Mouse (Mus musculus) monocyte, adult 5-6 weeks (primary cell): Measurements from ENCODE around the gene Gpr84. TPM values are rescaled to one million over a fixed set of nuclear protein-coding genes. Genes with fewer than 3 reads are reported as not detected.

Experiments used
- ATAC-seq: fragments of 153-309, 156-312 bp; replicated peaks from 2 replicates; pipeline ENCODE4 v1.8.0; 2017; ENCODE audit warnings: mild to moderate bottlenecking; ENCODE audit not compliant: low TSS enrichment, insufficient number of reproducible peaks, severe bottlenecking, poor library complexity, low FRiP score
- total RNA-seq: library from RNA; stranded (forward); fragments of 200-1000, 200-491, 200-594 nt; gene quantifications from 3 replicates; pipeline ENCODE4 v1.2.3, GENCODE M21; 2017

Gpr84 gene
- total RNA-seq, 1 experiment from 2014 or later = 1.2 TPM

DNA sequence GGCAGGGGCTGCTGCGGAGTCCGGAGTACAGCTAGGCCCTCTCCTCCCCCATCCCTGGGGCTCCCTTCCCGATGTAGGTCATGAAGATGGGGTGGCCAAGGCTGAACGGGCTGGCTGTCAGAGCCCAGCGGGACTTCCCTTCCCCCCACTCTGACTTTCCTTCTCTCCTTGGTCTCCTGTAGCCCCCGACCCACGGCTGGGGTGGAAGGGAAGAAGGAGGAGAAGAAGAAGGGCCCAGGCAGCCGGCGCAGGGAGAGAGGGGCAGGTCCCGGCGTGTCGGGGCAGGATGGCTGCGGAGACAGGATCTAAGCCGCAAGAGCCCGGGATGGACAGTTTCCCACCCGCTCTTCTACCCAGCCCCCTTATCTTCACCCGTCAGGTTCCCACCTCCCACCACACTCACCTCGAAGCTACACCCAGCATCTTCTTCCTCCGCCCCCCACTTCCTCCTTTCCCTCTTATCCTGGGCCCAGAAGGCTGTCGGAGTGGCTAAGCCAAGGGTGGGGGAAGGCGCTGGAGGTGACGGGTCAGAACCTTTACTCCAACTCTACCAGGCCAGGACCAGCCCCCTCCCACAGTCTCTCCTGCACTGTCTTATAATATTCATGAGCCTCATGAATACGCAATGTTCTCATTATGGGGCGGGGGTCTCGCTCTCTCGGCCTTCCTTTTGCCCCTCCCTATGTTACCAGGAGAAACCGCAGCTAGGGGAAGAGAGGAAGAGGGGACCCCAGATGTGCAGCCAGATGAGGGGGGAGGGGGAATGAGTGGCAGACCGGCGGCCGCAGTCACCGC lies 29.0 kb upstream of the Gpr84 start:
- no peak for ATAC-seq

DNA sequence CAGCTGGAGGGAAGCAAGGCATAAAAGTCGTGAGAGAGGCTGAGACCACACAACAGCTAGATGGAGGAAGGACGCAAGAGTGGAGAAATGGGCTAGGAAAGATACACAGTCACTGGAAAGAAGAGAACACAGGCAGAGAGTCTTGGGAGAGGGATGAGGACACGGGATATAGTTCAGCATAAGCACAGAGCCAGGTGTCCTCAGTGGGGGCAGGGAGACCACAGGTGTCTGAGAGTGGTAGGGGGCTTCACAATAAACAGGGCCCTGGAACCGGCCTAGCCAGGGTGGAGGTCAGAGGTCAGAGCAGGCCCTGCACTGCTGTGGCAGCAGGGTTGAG lies 28.4 kb upstream of the Gpr84 start:
- ATAC-seq = no peak

DNA sequence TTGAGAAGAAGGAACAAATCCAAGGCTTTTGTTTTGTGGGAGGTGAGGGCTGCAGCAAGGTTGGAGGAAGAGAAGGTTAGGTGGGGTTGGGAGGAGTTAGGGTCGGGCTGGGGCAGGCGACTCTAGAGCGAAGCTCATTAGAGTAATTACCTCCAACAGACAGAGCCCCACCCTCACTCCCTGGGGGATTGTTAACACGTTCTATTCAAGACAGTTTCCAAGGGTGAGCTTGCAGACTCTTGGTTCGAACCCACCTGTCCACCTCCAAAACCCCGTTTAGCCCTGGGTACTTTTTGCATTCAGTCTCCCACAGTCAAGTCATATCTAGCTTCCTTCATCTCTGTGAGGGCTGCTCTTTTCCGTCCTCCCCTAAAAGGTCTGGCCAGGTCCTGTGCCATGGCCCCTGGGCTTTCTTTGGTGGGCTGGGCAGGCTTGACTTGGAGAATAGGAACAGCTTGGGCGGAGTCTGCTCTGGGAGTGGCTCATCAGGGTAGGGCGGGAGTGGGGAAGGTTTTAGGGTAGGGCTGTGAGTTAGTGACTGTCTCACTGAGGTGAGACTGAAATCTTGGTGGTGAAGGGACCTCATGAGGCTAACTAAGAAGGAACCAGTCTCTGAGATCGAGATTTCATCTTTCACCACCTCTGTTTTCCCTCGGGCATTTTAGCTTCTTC lies 26.7 kb upstream of the Gpr84 start:
- no peak for ATAC-seq

DNA sequence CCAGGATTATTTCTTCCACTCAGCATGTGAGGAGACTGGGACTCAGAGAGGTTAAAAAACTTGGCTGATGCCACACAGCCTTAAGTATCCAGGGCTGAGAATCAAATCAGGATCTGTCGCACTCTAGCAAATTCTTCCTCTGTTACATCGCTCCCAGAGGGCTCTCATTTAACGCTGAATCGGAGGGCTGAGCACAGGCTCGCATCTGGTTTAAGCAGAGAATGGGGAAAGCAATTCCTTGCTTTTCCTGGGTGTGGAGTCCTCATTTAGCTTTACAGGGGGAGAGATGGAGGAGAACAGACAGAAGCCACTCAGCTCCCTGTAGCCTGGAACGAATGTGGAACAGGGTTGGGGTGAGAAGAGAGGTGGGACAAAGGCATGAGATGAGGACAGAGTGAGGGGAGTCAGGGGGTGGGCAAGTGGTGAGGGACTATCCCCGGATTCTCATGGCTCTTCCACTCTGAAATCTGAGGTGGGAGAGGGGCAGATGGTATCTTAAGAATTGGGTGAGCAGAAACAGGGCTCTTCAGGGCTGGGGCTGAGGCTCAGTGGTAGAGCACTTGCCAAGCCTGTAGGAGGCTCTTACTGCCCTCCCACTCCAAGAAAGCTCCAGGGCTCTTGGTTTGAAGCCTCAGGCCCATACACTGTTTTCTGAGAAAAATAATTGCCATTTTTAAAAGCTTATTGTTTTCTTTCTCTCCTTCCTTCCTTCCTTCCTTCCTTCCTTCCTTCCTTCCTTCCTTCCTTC lies 25.2 kb upstream of the Gpr84 start:
- no peak for ATAC-seq

DNA sequence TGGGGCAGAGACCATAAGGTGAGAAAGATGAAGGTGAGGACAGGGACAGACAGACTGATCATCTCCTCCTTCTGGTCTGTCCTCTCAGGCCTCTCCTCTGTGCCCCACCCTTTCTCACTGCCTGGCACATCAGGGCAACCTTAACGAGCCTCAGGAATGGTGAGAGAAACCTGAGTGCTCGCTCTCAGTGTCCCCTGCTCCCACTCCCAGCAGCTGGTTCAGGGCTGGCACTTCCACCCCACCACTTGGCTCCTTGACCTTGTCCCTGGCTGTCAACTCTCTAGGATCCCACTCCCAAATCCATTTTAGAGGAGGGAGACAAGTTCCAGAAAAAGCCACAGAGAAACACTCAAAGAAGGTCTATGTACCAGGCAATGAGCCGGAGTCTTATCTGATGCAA lies 24.6 kb upstream of the Gpr84 start:
- ATAC-seq = no peak

DNA sequence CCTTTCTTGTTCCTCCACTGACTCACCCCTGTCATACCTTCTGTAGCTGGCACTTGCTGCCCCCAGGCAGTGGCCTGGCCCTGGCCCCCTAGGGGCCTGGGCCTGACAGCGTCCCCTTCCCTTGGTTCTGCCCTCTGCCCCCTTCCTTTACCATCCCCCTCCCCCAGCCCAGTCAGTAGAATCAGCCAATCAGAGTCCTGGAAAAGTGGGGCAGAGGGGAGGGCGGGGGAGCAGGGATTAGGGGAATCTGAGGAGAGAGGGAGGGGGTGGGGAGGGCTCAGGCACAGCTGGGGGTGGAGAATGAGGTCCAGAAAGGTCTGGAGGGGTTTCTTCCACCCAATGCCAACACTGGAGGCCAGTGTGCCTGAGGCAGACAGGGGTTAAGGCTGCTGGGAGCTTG lies 23.8 kb upstream of the Gpr84 start:
- ATAC-seq = no peak

DNA sequence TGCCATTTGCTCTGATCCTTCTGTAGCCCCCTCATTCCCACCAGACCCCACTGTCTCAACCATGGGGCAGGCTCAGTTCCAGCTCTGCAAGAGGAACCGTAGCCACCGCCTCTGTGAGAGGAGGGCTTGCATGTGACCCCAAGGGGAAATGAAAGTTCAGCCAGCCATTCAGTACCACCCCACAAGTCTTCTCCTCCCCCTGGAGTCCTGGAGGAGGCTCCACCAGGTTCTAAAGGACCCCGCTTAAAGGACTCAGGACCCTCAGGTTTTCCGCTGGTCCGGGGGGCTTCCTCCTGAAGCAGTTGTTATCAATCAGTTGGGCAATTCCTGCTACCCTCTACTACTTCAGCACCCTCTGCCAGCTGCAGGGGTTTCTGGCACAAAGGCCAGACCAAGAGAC lies 23.3 kb upstream of the Gpr84 start:
- peak; percentile 79 for ATAC-seq

DNA sequence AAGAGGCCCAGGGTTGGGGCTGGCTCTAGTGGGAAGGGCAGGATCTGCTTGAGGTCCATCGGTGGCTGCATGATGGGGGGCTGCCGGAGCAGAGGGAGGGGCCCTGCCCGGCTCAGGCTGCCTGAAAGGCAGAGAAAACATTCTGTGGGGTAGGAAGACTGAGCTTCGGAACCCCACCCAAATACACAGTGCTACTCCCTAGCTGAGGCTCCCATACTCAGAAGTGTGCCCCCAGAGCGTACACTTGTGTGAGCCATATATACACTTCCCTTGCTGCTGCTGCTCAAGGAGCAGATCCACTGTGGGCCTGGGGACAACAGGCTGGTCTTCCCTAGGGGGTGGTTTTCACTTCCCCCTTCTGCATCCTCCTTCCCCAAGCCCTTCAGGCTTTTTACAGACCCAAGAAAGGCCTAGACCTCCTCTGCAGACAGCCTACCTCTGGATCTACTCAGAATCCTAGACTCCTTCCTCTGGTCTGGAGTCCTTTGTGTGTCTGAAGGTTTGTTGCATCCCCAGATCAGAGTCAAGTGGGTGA lies 22.7 kb upstream of the Gpr84 start:
- peak; percentile 56 for ATAC-seq

DNA sequence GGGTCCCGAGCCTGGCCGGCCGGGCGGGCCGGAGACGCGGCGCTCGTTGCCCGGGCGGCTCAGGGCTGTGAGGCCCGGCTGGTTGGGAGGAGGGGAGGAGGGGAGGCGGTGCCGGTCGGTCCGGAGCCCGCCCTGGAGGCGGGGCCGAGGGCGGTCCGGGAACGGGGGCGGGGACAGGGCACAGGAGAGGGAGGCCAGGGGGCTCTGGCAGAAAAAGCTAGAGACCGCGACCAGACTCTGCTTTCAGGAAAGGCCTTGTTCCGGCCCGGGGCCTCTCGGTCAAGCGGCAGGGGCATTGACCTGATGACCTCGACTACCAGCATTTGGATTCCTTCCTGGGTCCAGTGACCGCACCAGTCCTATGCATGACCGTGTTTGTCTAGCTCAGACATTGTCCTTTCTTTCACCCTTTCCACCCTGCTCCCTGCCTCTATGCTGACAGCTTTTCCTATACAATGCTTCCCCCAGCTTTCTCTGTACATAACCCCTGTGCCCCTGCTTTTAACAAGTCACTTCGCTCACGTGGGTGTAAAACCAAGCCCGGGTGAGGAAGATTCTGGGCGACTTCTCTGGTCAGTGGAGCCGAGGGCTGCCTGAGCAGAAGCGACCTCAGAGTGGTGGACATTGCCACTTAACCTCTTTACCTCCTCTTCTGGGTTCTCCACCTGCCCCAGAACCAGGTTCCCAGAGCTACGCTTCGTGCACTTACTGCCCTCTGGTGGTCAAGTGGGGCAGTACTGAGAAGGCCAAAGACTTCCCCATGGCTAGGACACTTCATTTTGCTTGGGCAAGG lies 13.2 kb upstream of the Gpr84 start:
- ATAC-seq = peak; percentile 76

DNA sequence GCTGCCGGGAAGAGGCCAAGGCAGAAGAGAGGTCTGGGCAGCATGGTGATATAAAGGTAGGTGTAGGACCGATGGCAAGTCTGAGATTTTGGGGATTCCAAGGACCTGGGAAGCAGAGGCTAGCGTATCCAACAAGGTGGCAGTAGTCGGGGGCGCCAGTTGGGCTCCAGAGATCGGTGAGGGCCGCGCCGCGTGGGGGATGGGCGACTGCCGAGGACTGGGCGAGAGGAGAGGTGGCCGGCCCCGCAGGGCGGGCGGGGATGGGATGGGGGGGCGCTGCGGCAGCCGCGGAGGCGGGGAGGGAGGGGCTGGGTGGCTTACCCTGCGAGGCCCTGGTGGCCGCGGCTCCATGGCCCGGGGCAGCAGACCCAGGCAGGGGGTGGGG lies 12.7 kb upstream of the Gpr84 start:
- ATAC-seq = no peak

DNA sequence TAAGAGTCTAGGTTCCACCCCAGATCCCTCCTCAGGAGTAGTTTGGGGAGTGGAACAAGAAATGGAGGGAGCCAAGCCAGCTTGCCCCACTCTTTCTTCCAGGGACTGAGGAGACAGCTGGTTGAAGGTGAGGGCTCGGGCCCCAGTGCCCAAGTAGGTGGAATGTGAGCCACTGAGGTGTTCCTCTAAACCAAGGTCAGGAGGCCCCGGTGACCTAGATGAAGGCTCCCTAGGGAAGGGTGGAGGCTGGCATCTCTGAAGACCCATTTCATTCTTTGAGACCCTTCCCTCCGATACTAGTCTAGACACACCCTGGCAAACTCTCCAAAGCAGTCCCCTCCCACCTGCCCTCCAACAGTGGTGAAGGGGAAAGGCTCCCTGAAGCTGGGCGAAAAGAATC lies 12.0 kb upstream of the Gpr84 start:
- no peak for ATAC-seq

DNA sequence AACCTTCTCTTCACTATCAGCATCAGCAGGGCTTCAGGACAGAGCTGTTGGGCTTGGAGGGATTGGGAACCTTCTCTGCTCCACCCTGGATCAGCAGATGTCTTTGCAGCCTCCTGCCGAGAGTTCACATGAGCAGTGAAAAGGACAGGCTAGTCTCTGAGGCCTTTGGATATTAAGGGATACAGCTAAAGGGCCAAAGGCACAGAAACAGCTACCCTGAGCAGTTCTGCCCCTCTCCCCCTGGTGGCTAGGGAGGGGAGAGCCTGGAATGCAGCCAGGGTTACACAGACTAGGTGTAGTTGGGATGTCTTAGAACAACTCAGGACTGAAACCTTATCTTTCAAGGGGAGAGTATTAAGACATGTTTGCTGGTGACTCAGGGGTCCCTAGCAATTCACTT lies 10.7 kb upstream of the Gpr84 start:
- no peak for ATAC-seq

DNA sequence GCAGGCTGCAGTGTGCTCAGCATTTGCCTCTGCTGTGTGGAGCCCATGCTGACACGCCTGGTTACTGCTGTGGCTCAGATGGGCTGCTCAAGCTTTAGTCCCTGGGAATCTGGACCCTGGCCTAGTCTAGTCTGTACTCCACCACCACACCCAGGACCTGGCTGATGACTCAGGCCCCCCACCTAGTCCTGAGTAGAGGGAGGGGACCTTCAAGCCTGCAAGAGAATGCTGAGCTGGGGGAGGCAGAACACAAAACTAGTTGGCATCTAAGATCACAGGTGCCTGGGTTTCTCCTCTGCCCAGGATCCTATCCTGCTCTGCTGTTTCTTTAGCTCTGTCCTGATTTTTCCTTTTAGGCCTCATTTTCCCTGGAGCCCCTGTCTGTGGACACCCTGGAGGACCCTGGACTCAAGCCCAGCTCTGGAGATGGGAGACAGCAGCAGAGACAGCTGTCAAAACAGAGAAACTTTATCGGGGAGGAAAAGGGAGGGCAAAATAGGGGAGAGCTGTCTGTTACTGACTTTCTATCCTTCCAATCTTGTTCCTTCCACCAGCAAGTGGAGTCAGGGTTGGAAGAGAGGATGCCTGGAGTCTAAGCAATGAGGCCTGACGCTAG lies 7.9 kb upstream of the Gpr84 start:
- ATAC-seq = no peak

DNA sequence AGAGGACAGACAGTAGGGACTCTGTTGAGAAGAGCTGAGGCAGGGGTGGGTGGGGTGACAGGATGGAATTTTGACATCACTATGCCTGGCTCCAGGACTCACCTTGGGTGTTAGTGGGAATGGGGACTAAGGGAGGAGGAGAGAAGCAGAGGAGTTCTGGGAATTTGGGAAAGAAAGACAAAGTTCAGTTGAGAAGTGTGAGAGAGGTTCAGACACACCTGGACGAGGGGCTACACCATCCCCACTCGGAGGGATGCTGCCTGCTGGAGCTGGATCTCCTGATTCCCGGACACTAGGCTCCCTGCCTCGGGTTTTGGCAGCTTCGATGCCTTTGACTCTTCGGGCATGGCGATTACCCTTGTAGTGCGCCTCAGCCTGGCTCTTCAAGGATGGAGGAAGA lies 7.3 kb upstream of the Gpr84 start:
- no peak for ATAC-seq

DNA sequence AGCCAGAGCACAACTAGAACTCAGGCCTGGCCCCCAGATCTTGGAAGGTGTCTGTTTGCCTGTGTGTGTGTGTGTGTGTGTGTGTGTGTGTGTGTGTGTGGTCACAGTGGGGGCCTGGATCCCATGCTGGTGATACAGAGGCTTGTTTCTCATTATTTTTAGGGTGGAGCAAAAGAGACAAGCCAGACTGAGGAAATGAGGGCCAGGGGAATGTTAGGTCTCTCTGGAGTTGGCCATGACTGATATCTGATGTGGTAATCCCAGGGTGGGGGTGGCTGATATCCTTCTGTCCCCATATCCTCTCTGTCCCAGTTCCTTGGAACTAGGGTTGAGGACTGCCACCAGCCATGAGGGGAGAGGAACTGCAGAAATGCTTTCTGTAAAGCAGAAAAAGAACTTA lies 6.7 kb upstream of the Gpr84 start:
- ATAC-seq = no peak

DNA sequence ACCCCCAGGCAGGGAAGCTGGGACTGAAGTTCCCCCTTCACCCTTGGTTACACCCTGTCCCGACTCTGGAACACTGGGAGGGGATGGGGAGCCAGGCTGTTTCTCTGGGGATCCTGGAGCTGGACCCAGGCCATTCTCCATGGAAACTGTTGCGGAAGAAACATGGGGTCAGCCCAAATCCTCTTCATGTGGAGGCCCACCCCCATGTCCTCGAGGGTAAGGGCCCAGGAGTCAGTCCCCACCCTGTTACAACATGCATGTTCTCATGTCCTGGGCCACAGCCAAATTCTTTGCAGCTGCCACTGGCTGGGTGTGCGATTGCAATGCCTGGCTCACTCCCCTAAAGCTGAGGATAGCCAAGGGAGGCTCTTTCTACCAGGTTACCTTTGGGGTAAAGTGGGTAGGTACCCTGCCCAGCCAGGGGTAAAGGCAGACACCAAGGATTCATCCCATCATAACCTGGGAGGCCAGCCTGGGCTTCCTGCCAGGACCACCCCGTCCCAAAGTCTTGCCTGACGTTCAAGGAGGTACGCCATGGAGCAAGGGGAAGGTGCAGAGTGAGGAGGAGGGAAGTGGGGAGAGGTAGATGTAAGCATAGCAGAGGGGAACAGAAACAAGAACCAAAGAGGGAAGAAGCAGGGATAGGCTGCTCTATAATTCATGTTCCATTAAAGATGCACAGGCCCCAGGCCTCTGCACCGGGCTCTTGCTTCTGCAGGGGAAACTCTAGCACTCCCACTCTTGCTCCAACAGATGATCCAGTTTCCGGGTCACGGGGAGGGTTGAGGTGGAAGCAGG lies 5.8 kb upstream of the Gpr84 start:
- peak; percentile 42 for ATAC-seq

DNA sequence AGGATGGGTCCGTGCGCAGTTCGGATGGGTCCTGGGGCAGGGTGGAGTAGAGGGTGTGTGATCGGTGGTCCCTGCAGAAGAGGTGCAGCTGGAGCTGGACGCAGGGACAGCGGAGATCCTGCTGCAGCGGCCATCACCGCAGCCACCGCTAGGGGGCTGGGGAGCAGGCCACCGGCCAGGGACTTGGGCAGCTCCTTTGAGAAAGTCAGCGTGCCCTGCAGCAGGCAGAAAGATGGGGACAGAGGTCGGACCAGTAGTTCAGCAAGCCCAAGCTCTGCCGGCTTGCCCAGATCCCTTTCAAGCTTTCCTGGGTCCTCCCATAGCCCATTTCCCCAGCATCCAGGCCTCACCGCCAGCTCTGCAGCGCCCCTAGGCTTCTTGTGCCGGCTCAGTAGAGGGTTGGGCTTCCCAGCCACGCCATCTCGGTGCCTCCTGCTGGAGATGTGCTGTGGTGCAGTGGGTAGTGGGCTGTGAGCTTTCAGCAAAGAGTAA lies 4.6 kb upstream of the Gpr84 start:
- ATAC-seq = no peak

DNA sequence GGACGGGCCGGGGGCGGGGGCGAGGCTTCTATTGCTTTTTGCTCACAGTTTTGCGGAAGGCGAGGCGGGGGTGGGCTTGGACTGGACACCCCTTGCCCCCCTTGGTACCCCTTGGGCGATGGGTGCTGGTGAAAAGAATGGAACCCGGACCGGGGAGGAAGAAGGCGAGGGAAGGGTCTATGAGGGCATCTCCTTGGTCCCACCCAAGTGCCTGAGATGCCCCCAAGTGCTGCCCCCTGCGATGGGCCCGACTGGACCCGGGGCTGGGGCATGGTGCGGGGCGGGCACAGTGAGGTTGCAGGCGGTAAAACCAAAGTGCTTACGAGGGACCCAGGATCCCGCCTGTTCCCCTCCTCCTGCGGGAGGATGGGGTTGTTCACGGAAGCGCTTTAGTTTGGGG lies 3.8 kb upstream of the Gpr84 start:
- no peak for ATAC-seq
